Mouse (Mus musculus) stomach, embryonic 15.5 days (tissue): ENCODE measurements around the gene Kdm8. TPM values are rescaled to one million over a fixed set of nuclear protein-coding genes. Genes with fewer than 3 reads are reported as not detected.

Experiments
- ATAC-seq: fragments of 200-750 bp; cut with Nextera tagmentation; 2 replicates; pipeline ENCODE4 v1.8.0; 2017; ENCODE audit warnings: low read depth, moderate number of reproducible peaks, moderate TSS enrichment; ENCODE audit not compliant: insufficient read depth, low FRiP score
- H3K27ac ChIP-seq: fragments of 300-500 bp; sonication (generic); 2 replicates; pipeline ENCODE4 v1.5.1; 2015; ENCODE audit warnings: mild to moderate bottlenecking, inconsistent platforms
- H3K27me3 ChIP-seq: fragments of 300-500 bp; sonication (generic); replicated peaks from 2 replicates; pipeline ENCODE4 v1.6.1; 2015; ENCODE audit warnings: inconsistent platforms
- H3K36me3 ChIP-seq: fragments of 300-500 bp; sonication (generic); 2 replicates; pipeline ENCODE4 v1.6.1; 2015; ENCODE audit warnings: inconsistent platforms
- H3K4me1 ChIP-seq: fragments of 300-500 bp; sonication (generic); 2 replicates; pipeline ENCODE4 v1.6.1; 2015; ENCODE audit warnings: inconsistent platforms
- H3K4me2 ChIP-seq: fragments of 300-500 bp; sonication (generic); 2 replicates; pipeline ENCODE4 v1.6.1; 2015; ENCODE audit warnings: mild to moderate bottlenecking, inconsistent platforms
- H3K4me3 ChIP-seq: fragments of 300-500 bp; sonication (generic); replicated peaks from 2 replicates; pipeline ENCODE4 v1.5.1; 2015; ENCODE audit warnings: inconsistent platforms
- H3K9ac ChIP-seq: fragments of 300-500 bp; sonication (generic); 2 replicates; pipeline ENCODE4 v1.6.1; 2015; ENCODE audit warnings: inconsistent platforms
- H3K9me3 ChIP-seq: fragments of 300-500 bp; sonication (generic); 2 replicates; pipeline ENCODE4 v1.6.1; 2016; ENCODE audit warnings: inconsistent platforms
- WGBS: fragments of 180-500 bp; shearing (Covaris S2); methylation state at CpG from one replicate; pipeline ENCODE4 v1.1.7; 2015; 5-methylcytosine and 5-hydroxymethylcytosine counted together
- polyA plus RNA-seq: library from polyadenylated mRNA; unstranded; fragments of >200 nt; fragmentation: Nextera tagmentation; extraction: Ambion mirVana; gene quantifications from 2 replicates; pipeline ENCODE4 v1.2.1, GENCODE M21; 2015

Gene Kdm8
- polyA plus RNA-seq, 1 experiment from 2014 or later, result 8.8 TPM

DNA sequence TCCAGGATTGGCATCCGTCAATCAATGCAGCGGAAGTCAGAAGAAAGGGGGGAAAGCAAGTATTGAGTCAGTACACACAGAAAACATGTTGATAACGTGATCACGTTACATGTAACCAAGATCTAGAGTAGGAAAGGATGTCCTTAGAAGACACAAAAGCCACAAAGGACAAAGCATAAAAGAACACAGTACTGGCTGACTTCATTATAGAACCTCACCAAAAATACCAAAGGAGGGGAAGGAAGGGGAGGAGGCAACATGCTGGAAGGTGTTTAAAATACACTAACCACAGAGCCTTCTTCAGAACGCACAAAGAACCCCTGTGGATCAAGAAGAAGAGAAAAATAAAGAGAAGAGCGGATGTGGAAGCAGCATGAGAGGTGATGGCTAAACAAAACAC is 44.2 kb downstream of the Kdm8 start:
- no peak overlapping the region for H3K27ac ChIP-seq
- ATAC-seq, result no peak
- no peak overlapping the region for H3K4me3 ChIP-seq
- H3K36me3 ChIP-seq, result peaks cover 7% of the 10 kb centered on the region; the same call in 1 of the 2 replicates
- 78% methylated on average over 6 of the region's 6 CpGs for WGBS
- H3K4me2 ChIP-seq, result no peak overlapping the region
- no peaks in the 10 kb centered on the region for H3K9me3 ChIP-seq
- no peaks in the 10 kb centered on the region for H3K27me3 ChIP-seq
- no peak overlapping the region for H3K9ac ChIP-seq
- peaks cover 6% of the 10 kb centered on the region for H3K4me1 ChIP-seq

- no peak overlapping the region for H3K27ac ChIP-seq
- no peaks in the 10 kb centered on the region for H3K9me3 ChIP-seq
- H3K36me3 ChIP-seq, result peaks cover 7% of the 10 kb centered on the region; the same call in 1 of the 2 replicates
- ATAC-seq, result no peak
- H3K4me1 ChIP-seq, result peaks cover 6% of the 10 kb centered on the region
- no peaks in the 10 kb centered on the region for H3K27me3 ChIP-seq
- no peak overlapping the region for H3K4me3 ChIP-seq
- WGBS, result 82% methylated on average over 2 of the region's 2 CpGs
- H3K9ac ChIP-seq, result no peak overlapping the region
- H3K4me2 ChIP-seq, result no peak overlapping the region
These were observed 45.2 kb downstream of the Kdm8 start for GRCm38 (mm10) chr7:125489636-125490035.

DNA sequence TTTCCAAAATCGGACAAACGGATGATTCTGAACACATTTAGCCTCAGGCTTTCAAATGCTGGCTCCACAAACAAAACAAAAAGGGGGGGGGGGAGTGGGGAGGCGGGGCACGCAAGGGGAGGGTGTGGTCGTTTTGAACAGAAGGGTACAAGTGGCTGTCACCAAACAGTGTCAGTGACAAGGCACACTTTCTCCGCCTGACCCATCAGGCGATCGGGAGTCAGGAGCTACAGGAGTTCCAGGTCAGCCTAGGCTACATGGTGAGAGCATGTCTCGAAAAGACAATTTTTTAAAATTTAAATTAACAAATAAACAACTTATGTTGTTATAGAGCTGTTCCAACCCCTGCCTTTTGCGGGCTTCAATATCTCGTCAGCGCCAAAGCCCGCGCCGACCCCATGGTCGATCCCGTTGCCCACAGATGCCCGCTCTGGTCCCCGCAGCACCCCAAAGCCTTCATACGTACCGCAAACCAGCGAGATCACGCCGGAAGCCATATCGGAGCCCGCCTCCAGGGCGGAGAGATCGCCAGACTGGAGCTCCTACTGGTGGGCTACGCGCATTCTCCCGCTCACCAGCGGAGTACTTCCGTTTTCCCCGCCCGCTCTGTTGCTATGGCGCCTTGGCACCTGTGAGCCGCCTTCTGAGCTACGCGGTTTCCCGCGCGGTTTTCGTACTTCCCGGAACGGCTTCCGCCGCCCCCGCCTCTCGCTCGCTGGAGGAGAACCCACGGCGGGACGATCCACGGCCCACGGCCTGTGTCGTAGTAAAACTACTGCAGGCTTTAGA is 46.7 kb downstream of the Kdm8 start, which contains the start of gene Nsmce1:
TSS of gene Nsmce1 (minus strand) at position 650 of the 789 bp plus-strand sequence.
- H3K4me2 ChIP-seq, result peak within 1 kb of the TSS; percentile 53
- ATAC-seq, result peak; percentile 99
- H3K27me3 ChIP-seq, result no peaks in the 10 kb centered on the region
- H3K27ac ChIP-seq, result peak within 1 kb of the TSS; percentile 71
- no peaks in the 10 kb centered on the region for H3K9me3 ChIP-seq
- peak within 1 kb of the TSS; percentile 64 for H3K4me3 ChIP-seq
- peaks cover 6% of the 10 kb centered on the region for H3K4me1 ChIP-seq
- under 1% methylated on average over 56 of the region's 56 CpGs for WGBS
- peak within 1 kb of the TSS; percentile 37; the same call in 1 of the 2 replicates for H3K9ac ChIP-seq
- H3K36me3 ChIP-seq, result 0 out of 2 replicates have a peak, but pooled peaks cover 3% of the 10 kb centered on the region

- peak overlapping the region; percentile 64 for H3K4me3 ChIP-seq
- ATAC-seq, result no peak
- peaks cover 6% of the 10 kb centered on the region for H3K4me1 ChIP-seq
- H3K27ac ChIP-seq, result peak overlapping the region; percentile 71
- H3K36me3 ChIP-seq, result no peaks in the 10 kb centered on the region
- no peaks in the 10 kb centered on the region for H3K27me3 ChIP-seq
- peak overlapping the region; percentile 53 for H3K4me2 ChIP-seq
- 16% methylated on average over 12 of the region's 12 CpGs for WGBS
- peak overlapping the region; percentile 37; the same call in 1 of the 2 replicates for H3K9ac ChIP-seq
- H3K9me3 ChIP-seq, result no peaks in the 10 kb centered on the region
These were observed 47.3 kb downstream of the Kdm8 start for GRCm38 (mm10) chr7:125491760-125492159.

DNA sequence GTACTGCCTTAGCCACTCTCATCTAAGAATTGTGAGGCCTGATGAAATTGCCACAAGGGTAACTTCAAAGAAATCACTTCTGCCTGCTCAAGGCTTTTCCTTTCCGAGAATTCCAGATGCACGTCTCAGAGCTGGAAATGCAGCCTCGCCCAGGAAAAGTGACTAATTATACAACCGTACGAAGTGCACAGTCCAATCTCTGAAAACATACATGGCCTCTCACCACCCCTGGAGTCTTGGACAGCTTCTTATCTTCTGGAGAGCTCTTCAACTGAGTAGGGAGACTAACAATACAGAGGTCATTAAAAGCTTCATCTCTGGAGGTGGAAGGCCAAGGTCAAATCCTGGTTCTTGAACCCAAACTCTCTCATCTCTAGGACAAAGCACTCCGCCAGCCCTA is 48.1 kb downstream of the Kdm8 start:
- WGBS, result 68% methylated on average over 6 of the region's 6 CpGs
- no peak overlapping the region for H3K4me3 ChIP-seq
- H3K4me2 ChIP-seq, result no peak overlapping the region
- H3K36me3 ChIP-seq, result no peaks in the 10 kb centered on the region
- H3K9me3 ChIP-seq, result no peaks in the 10 kb centered on the region
- H3K4me1 ChIP-seq, result peaks cover 6% of the 10 kb centered on the region
- ATAC-seq, result no peak
- H3K27ac ChIP-seq, result no peak overlapping the region
- no peaks in the 10 kb centered on the region for H3K27me3 ChIP-seq
- no peak overlapping the region for H3K9ac ChIP-seq

GRCm38 (mm10) chr7:125495864-125496440 is 51.5 kb downstream of the Kdm8 start:
- no peaks in the 10 kb centered on the region for H3K36me3 ChIP-seq
- no peak overlapping the region for H3K4me3 ChIP-seq
- ATAC-seq, result no peak
- no peak overlapping the region for H3K27ac ChIP-seq
- WGBS, result 67% methylated on average over 6 of the region's 6 CpGs
- no peaks in the 10 kb centered on the region for H3K9me3 ChIP-seq
- H3K9ac ChIP-seq, result no peak overlapping the region
- H3K4me1 ChIP-seq, result no peaks in the 10 kb centered on the region
- no peaks in the 10 kb centered on the region for H3K27me3 ChIP-seq
- H3K4me2 ChIP-seq, result no peak overlapping the region

- Histone ChIP-seq H3K9ac (no peak overlapping the region), H3K27me3 (no peaks in the 10 kb centered on the region), H3K36me3 (no peaks in the 10 kb centered on the region), H3K9me3 (no peaks in the 10 kb centered on the region), H3K4me2 (no peak overlapping the region), H3K4me3 (no peak overlapping the region), H3K27ac (no peak overlapping the region), H3K4me1 (no peaks in the 10 kb centered on the region)
- 60% methylated on average over 13 of the region's 13 CpGs for WGBS
- peak; percentile 45; the same call in 1 of the 2 replicates for ATAC-seq
These were observed 55.7 kb downstream of the Kdm8 start for GRCm38 (mm10) chr7:125499927-125500868.

- no peak overlapping the region for H3K4me3 ChIP-seq
- H3K27me3 ChIP-seq, result no peaks in the 10 kb centered on the region
- H3K9ac ChIP-seq, result no peak overlapping the region
- H3K36me3 ChIP-seq, result no peaks in the 10 kb centered on the region
- H3K4me2 ChIP-seq, result no peak overlapping the region
- WGBS, result 92% methylated on average over 7 of the region's 7 CpGs
- H3K4me1 ChIP-seq, result no peaks in the 10 kb centered on the region
- no peak overlapping the region for H3K27ac ChIP-seq
- H3K9me3 ChIP-seq, result no peaks in the 10 kb centered on the region
- ATAC-seq, result no peak
These were observed 56.4 kb downstream of the Kdm8 start for GRCm38 (mm10) chr7:125500879-125501278.

- Histone ChIP-seq H3K4me1 (no peaks in the 10 kb centered on the region), H3K4me2 (no peak overlapping the region), H3K36me3 (no peaks in the 10 kb centered on the region), H3K4me3 (no peak overlapping the region), H3K9me3 (no peaks in the 10 kb centered on the region), H3K27me3 (no peaks in the 10 kb centered on the region), H3K9ac (no peak overlapping the region), H3K27ac (no peak overlapping the region)
- WGBS, result 70% methylated on average over 5 of the region's 5 CpGs
- no peak for ATAC-seq
These were observed 59.1 kb downstream of the Kdm8 start for GRCm38 (mm10) chr7:125503374-125504092.

- no peaks in the 10 kb centered on the region for H3K27me3 ChIP-seq
- no peak for ATAC-seq
- H3K4me2 ChIP-seq, result no peak overlapping the region
- no peak overlapping the region for H3K4me3 ChIP-seq
- H3K4me1 ChIP-seq, result no peaks in the 10 kb centered on the region
- no peak overlapping the region for H3K9ac ChIP-seq
- H3K36me3 ChIP-seq, result no peaks in the 10 kb centered on the region
- no peaks in the 10 kb centered on the region for H3K9me3 ChIP-seq
- 90% methylated on average over 5 of the region's 5 CpGs for WGBS
- no peak overlapping the region for H3K27ac ChIP-seq
These were observed 60.1 kb downstream of the Kdm8 start for GRCm38 (mm10) chr7:125504618-125505017.

- H3K9ac ChIP-seq, result no peak overlapping the region
- no peak overlapping the region for H3K27ac ChIP-seq
- H3K9me3 ChIP-seq, result no peaks in the 10 kb centered on the region
- H3K36me3 ChIP-seq, result no peaks in the 10 kb centered on the region
- WGBS, result 87% methylated on average over 10 of the region's 10 CpGs
- H3K4me1 ChIP-seq, result no peaks in the 10 kb centered on the region
- H3K27me3 ChIP-seq, result no peaks in the 10 kb centered on the region
- ATAC-seq, result no peak
- H3K4me2 ChIP-seq, result no peak overlapping the region
- H3K4me3 ChIP-seq, result no peak overlapping the region
These were observed 61.1 kb downstream of the Kdm8 start for GRCm38 (mm10) chr7:125505568-125505967.
